Mouse (Mus musculus): ENCODE results near the gene Sycp2. TPM values are rescaled to one million over a fixed set of nuclear protein-coding genes. Genes with fewer than 3 reads are reported as not detected.
A peak's percentile ranks its signal among the peaks of the same experiment; 100 is the strongest.

The Sycp2 gene
- polyA plus RNA-seq, 1 experiment from 2014 or later: 0.37 TPM

DNA sequence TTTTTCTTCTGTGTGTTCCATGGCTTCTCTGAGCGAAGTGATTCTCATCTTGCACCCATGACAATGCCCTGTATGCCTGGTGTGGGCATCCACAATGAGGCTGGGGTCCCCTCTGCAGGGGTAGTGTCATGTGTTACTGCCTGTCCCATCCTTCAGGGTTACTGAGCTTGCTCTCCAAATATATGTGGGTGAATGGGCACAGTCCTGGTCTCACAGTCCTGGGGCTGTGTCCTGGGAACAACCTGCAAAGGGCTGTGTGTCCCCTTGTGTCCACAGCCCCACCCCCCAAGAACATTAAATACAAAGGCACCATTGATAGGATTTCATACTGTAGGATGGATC lies 103.3 kb downstream of the Sycp2 start:
- Histone ChIP-seq H3K4me1 (ENCODE audit: control insufficient read depth, insufficient read depth, low read length) (peaks cover 31% of the 10 kb centered on the region), H3K4me3 (replicated peaks; ENCODE audit: low read depth, low read length) (no peak overlapping the region), H3K36me3 (ENCODE audit: control insufficient read depth, insufficient read depth, low read length) (no peaks in the 10 kb centered on the region), H3K4me2 (ENCODE audit: low read length) (peak overlapping the region; percentile 36), H3K9me3 (ENCODE audit: control insufficient read depth, low read length) (no peaks in the 10 kb centered on the region), H3K27ac (replicated peaks; ENCODE audit: low read depth, low read length) (peak overlapping the region; percentile 96), H3K27me3 (ENCODE audit: control insufficient read depth, insufficient read depth, low read length) (no peaks in the 10 kb centered on the region), H3K9ac (replicated peaks; ENCODE audit: low read length) (no peak overlapping the region)
- ATAC-seq (ENCODE audit: low FRiP score, low TSS enrichment): peak; percentile 62
- WGBS: 0% methylated on average over 1 of the region's 1 CpGs
- no peak for DNase-seq

DNA sequence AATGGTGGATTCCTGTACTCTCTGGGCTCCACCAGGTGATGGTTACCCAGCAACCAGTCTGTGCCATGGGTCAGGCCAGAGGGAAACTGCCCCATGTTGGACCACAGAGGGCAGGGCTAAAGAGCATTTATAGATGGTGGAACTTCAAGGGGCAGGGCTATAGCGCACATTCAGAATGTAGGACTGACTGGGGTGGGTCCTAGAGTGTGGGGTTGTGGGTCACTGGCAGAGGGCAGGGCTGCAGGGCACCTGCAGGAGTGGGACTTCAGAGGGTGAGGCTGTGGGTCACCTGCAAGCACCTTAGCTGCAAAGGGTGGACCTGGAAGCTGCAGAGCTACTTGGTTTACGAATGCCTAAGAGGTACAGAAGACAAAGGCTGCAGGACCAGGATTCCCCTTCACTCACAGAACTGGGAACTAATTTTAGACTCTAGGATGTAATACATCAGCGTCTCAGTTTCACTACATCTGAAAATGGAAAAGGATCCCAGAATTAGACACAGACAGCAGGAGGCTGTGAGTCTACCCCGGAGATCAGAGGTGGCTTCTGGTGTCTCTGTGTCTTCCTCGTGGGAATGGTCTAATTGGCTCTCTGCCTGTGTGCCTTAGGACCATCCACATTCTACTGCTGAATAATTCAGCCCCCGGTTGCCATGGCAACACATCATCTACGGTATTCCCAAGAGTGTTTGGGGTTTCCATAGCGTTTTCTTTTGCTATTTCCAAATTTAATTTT lies 103.9 kb downstream of the Sycp2 start:
- ATAC-seq (ENCODE audit: low FRiP score, low TSS enrichment) (peak; percentile 88), DNase-seq (peak; percentile 97)
- H3K4me3 ChIP-seq (replicated peaks; ENCODE audit: low read depth, low read length): no peak overlapping the region
- H3K36me3 ChIP-seq (ENCODE audit: control insufficient read depth, insufficient read depth, low read length): no peaks in the 10 kb centered on the region
- peak overlapping the region; percentile 36 for H3K4me2 ChIP-seq (ENCODE audit: low read length)
- WGBS: 26% methylated on average over 8 of the region's 8 CpGs
- H3K4me1 ChIP-seq (ENCODE audit: control insufficient read depth, insufficient read depth, low read length): peaks cover 31% of the 10 kb centered on the region
- H3K27ac ChIP-seq (replicated peaks; ENCODE audit: low read depth, low read length): peak overlapping the region; percentile 96
- H3K9ac ChIP-seq (replicated peaks; ENCODE audit: low read length): 0 out of 2 replicates have a peak overlapping the region, but pooled peaks have one; percentile 16
- H3K9me3 ChIP-seq (ENCODE audit: control insufficient read depth, low read length): no peaks in the 10 kb centered on the region
- no peaks in the 10 kb centered on the region for H3K27me3 ChIP-seq (ENCODE audit: control insufficient read depth, insufficient read depth, low read length)

Other genes with a start within 250 kb of the Sycp2 start
- gene Ppp1r3d, start 6.8 kb upstream of the Sycp2 start, polyA plus RNA-seq (2014; fragmentation: Nextera tagmentation; extraction: Ambion mirVana): 1.9 and 2.7 TPM in 2 replicates
- gene Fam217b, start 6.8 kb upstream of the Sycp2 start, polyA plus RNA-seq (2014; fragmentation: Nextera tagmentation; extraction: Ambion mirVana): 11.3 and 11.7 TPM in 2 replicates
- gene Cdh26, start 22.8 kb upstream of the Sycp2 start, polyA plus RNA-seq (2014; fragmentation: Nextera tagmentation; extraction: Ambion mirVana): 0.23 and 0.47 TPM in 2 replicates